Mouse (Mus musculus): Measurements from ENCODE around the gene Clybl. TPM values are rescaled to one million over a fixed set of nuclear protein-coding genes. Genes with fewer than 3 reads are reported as not detected.

Clybl gene
- total RNA-seq (2023), result 12.3 TPM

GRCm38 (mm10) chr14:122181078-122181814 lies at the start of gene Clybl:
TSS of gene Clybl (plus strand) at chr14:122181704.

GRCm38 (mm10) chr14:122450496-122451382 lies 269.2 kb downstream of the Clybl start, which contains the start of gene Gm5089:
TSS of gene Gm5089 (minus strand) at chr14:122451115.

Other genes with a start within 250 kb of the Clybl start
- gene Gpr183, start 216.5 kb upstream of the Clybl start, total RNA-seq (2023), result 278 TPM
- 4.3 TPM for gene Timm8a2, start 147.0 kb upstream of the Clybl start, total RNA-seq (2023)
- gene Tm9sf2, start 74.7 kb upstream of the Clybl start, total RNA-seq (2023), result 80.5 TPM